Mouse (Mus musculus) lung, adult 2 months (tissue): Measurements from ENCODE around the gene Rpl29.

ENCODE experiments used
- CTCF ChIP-seq: fragments of 200-500 bp; IDR thresholded peaks from 2 replicates; pipeline ENCODE4 v1.5.1; 2011; ENCODE audit warnings: mild to moderate bottlenecking, low read length, control low read depth; ENCODE audit not compliant: insufficient read depth
- POLR2A ChIP-seq: fragments of 200-500 bp; IDR thresholded peaks from 2 replicates; pipeline ENCODE4 v1.6.1; 2011; ENCODE audit warnings: low read depth, mild to moderate bottlenecking, control low read depth, low read length, borderline replicate concordance; ENCODE audit errors: extremely low read depth

DNA sequence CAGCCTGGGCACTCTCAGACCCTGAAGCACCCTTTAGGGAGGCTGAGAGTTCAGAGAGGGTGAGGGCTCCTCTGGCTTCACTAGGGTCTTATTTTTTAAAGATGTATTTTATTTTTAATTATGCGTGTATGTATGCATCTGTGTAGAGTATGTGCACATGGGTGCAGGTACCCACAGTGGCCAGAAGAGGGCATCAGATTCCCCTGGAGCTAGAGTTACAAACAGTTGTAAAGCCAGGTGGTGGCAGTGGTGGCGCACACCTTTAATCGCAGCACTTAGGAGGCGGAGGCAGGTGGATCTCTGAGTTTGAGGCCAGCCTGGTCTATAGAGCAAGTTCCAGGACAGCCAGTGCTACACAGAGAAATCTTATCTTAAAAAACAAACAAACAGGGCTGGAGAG lies 20.2 kb upstream of the Rpl29 start:
- TF ChIP-seq CTCF (no peak), POLR2A (no peak)
